Comparison of ENCODE assay signal across 13 mouse cellular contexts in the genomic region with DNA sequence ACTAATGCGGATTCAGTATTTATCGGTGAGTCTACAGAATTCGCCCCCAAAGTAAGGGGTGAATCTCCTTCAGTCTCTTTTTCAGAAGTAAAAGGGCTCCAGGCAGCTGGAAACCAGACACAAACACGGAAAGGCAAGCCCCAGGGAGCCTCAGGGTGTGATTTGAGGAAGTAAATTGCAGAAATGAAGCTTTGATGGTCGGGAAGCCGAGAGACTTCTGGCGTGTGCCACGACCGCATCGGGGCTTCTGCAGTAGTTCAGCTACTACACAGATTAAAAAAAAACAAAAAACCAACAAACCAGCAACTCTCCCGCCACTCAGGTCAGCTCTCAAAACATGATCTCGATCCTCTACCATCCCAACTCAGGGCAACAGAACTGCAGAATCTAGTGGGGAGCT. TPM values are rescaled to one million over a fixed set of nuclear protein-coding genes. Genes with fewer than 3 reads are reported as not detected.
DNase-seq lines count a peak whose midpoint lies in the region; ATAC-seq and TF ChIP-seq lines count a peak whose summit lies in the region.
"Had no signal": no experiment of that assay in that cellular context is flagged by ENCODE, and none has a peak within 500 bp of the region (broad histone marks: within the 10 kb centered on the region; RNA-seq: fewer than 3 reads in every experiment).

No protein-coding gene starts in this region.

- no peaks in the 10 kb centered on the region for H3K79me2 ChIP-seq in liver, adult 2 months (ENCODE audit: control insufficient read depth, insufficient read depth, low read length)

- no peaks in the 10 kb centered on the region for H3K4me1 ChIP-seq in liver, adult 2 months (ENCODE audit: control insufficient read depth, insufficient read depth, low read length)
- H3K4me1 ChIP-seq in liver, embryonic 12.5 days: no peaks in the 10 kb centered on the region
- no peaks in the 10 kb centered on the region for H3K4me1 ChIP-seq in hindbrain, embryonic 16.5 days (ENCODE audit: control insufficient read depth, insufficient read depth, low read depth, low read length)
- no peaks in the 10 kb centered on the region for H3K4me1 ChIP-seq in midbrain, embryonic 15.5 days

- no peak overlapping the region for H3K4me3 ChIP-seq in liver, adult 2 months (ENCODE audit: insufficient read depth, low read depth, low read length)
- no peak overlapping the region for H3K4me3 ChIP-seq in liver, embryonic 12.5 days
- no peak overlapping the region for H3K4me3 ChIP-seq in hindbrain, embryonic 16.5 days (ENCODE audit: low read length)
- no peak overlapping the region for H3K4me3 ChIP-seq in midbrain, embryonic 15.5 days

- H3K9me3 ChIP-seq in liver, embryonic 12.5 days (replicated peaks): no peaks in the 10 kb centered on the region
- H3K9me3 ChIP-seq in hindbrain, embryonic 16.5 days (ENCODE audit: control insufficient read depth, low read length): no peaks in the 10 kb centered on the region
- no peaks in the 10 kb centered on the region for H3K9me3 ChIP-seq in midbrain, embryonic 15.5 days

- H3K27ac ChIP-seq in liver, adult 2 months (replicated peaks; ENCODE audit: insufficient read depth, low read depth, low read length): no peak overlapping the region
- H3K27ac ChIP-seq in liver, embryonic 12.5 days: no peak overlapping the region
- no peak overlapping the region for H3K27ac ChIP-seq in hindbrain, embryonic 16.5 days (ENCODE audit: low read depth, low read length)
- no peak overlapping the region for H3K27ac ChIP-seq in midbrain, embryonic 15.5 days

- no peaks in the 10 kb centered on the region for H3K27me3 ChIP-seq in liver, adult 2 months (ENCODE audit: control insufficient read depth, insufficient read depth, low read length)
- H3K27me3 ChIP-seq in liver, embryonic 12.5 days (replicated peaks): no peaks in the 10 kb centered on the region
- H3K27me3 ChIP-seq in hindbrain, embryonic 16.5 days (replicated peaks; ENCODE audit: control insufficient read depth, insufficient read depth, low read length): no peaks in the 10 kb centered on the region
- H3K27me3 ChIP-seq in midbrain, embryonic 15.5 days (replicated peaks): no peaks in the 10 kb centered on the region

- no peak overlapping the region for H3K9ac ChIP-seq in liver, adult 2 months (ENCODE audit: low read depth, low read length)
- H3K9ac ChIP-seq in liver, embryonic 12.5 days: no peak overlapping the region
- no peak overlapping the region for H3K9ac ChIP-seq in hindbrain, embryonic 16.5 days (ENCODE audit: low read depth, low read length)
- H3K9ac ChIP-seq in midbrain, embryonic 15.5 days: no peak overlapping the region

- TF ChIP-seq CTCF in liver, adult 2 months (IDR thresholded peaks at IDR 0.05; ENCODE audit: low read depth, low read length): no peak

- no peaks in the 10 kb centered on the region for H3K36me3 ChIP-seq in liver, adult 2 months (ENCODE audit: control insufficient read depth, insufficient read depth, low read length)
- H3K36me3 ChIP-seq in liver, embryonic 12.5 days: no peaks in the 10 kb centered on the region
- no peaks in the 10 kb centered on the region for H3K36me3 ChIP-seq in hindbrain, embryonic 16.5 days (ENCODE audit: control insufficient read depth, insufficient read depth, low read length)
- H3K36me3 ChIP-seq in midbrain, embryonic 15.5 days (replicated peaks): no peaks in the 10 kb centered on the region

- 77% methylated on average over 12 of the region's 12 CpGs for WGBS in liver, adult 2 months
- 34% methylated on average over 12 of the region's 12 CpGs for WGBS in liver, embryonic 12.5 days (ENCODE audit: insufficient replicate concordance)
- 80% methylated on average over 12 of the region's 12 CpGs for WGBS in hindbrain, embryonic 16.5 days
- 78% methylated on average over 12 of the region's 12 CpGs for WGBS in midbrain, embryonic 15.5 days

- peak; percentile 6 to 28 for DNase-seq in adrenal gland, adult (ENCODE audit: inconsistent age in 2 of 2, low spot score in 1 of 2)
- no peak for DNase-seq in adrenal gland, adult 2 months
- peak; percentile 4 for DNase-seq in liver, adult 2 months (ENCODE audit: extremely low read depth, low read depth, low spot score)
- peak; percentile 27 to 47 for DNase-seq in lung, postnatal 4 days
- peak; percentile 41 for DNase-seq in thymus, postnatal 25 days
- DNase-seq: cerebellum, adult 2 months had no signal

- H3K4me2 ChIP-seq in liver, embryonic 12.5 days: no peak overlapping the region
- H3K4me2 ChIP-seq in hindbrain, embryonic 16.5 days (ENCODE audit: low read length): no peak overlapping the region
- no peak overlapping the region for H3K4me2 ChIP-seq in midbrain, embryonic 15.5 days

- no peak for ATAC-seq in liver, embryonic 12.5 days
- no peak for ATAC-seq in hindbrain, embryonic 16.5 days
- ATAC-seq in midbrain, embryonic 15.5 days (replicated peaks): no peak

- TF ChIP-seq POLR2A in liver, adult 2 months (IDR thresholded peaks at IDR 0.05; ENCODE audit: extremely low read depth, insufficient read depth, low read length): no peak

RNA-seq across cellular contexts. Expression of a gene that starts 37.2 kb away (rescaled TPM):
- under 1 TPM; 0.24 to 0.35 TPM for total RNA-seq in adrenal gland, adult 2 months (2021)
- polyA plus RNA-seq in adrenal gland, adult 2 months (2012; rRNA removed): 0.07 and 0.15 TPM in 2 replicates
- total RNA-seq in liver, adult 2 months (2014; rRNA removed): 0.18 and 0.27 TPM in 2 replicates
- 0.14 and 0.16 TPM in 2 replicates for polyA plus RNA-seq in liver, adult 2 months (2012; rRNA removed)
- 2.7 and 2.9 TPM in 2 replicates for polyA plus RNA-seq in liver, embryonic 12.5 days (2016; fragmentation: Nextera tagmentation; extraction: Ambion mirVana)
- polyA plus RNA-seq in hindbrain, embryonic 16.5 days (2015; fragmentation: Nextera tagmentation; extraction: Ambion mirVana): 1.8 and 2.3 TPM in 2 replicates
- 0.54 and 0.77 TPM in 2 replicates for polyA plus RNA-seq in midbrain, embryonic 15.5 days (2015; fragmentation: Nextera tagmentation; extraction: Ambion mirVana)

RNA-seq across cellular contexts. Expression of a gene that starts 40.8 kb away (rescaled TPM):
- 1 to 10 TPM in 1 of 2 experiments, not detected in 1; 3.5 TPM for total RNA-seq in adrenal gland, adult 2 months (2021)
- polyA plus RNA-seq in adrenal gland, adult 2 months (2012; rRNA removed): 2.2 and 3.3 TPM in 2 replicates
- 106 and 128 TPM in 2 replicates for total RNA-seq in liver, adult 2 months (2014; rRNA removed)
- 154 and 217 TPM in 2 replicates for polyA plus RNA-seq in liver, adult 2 months (2012; rRNA removed)
- polyA plus RNA-seq in liver, embryonic 12.5 days (2016; fragmentation: Nextera tagmentation; extraction: Ambion mirVana): 0.21 TPM in 1 of 2 replicates, not detected in the other
- not detected in 2 replicates for polyA plus RNA-seq in hindbrain, embryonic 16.5 days (2015; fragmentation: Nextera tagmentation; extraction: Ambion mirVana)
- polyA plus RNA-seq in midbrain, embryonic 15.5 days (2015; fragmentation: Nextera tagmentation; extraction: Ambion mirVana): not detected in 2 replicates
- total RNA-seq: midbrain, postnatal 0 days had no signal
- polyA plus RNA-seq: cerebellum, adult 2 months; gonadal fat pad, adult 2 months; kidney, embryonic 16.5 days; limb, embryonic 14.5 days; midbrain, postnatal 0 days had no signal

RNA-seq across cellular contexts. Expression of a gene that starts 56.0 kb away (rescaled TPM):
- not detected for total RNA-seq in adrenal gland, adult 2 months (2021)
- polyA plus RNA-seq in adrenal gland, adult 2 months (2012; rRNA removed): not detected in 2 replicates
- total RNA-seq in liver, adult 2 months (2014; rRNA removed): not detected in 2 replicates
- polyA plus RNA-seq in liver, adult 2 months (2012; rRNA removed): 0.04 TPM in 1 of 2 replicates, not detected in the other
- polyA plus RNA-seq in liver, embryonic 12.5 days (2016; fragmentation: Nextera tagmentation; extraction: Ambion mirVana): not detected in 2 replicates
- not detected in 2 replicates for polyA plus RNA-seq in hindbrain, embryonic 16.5 days (2015; fragmentation: Nextera tagmentation; extraction: Ambion mirVana)
- polyA plus RNA-seq in midbrain, embryonic 15.5 days (2015; fragmentation: Nextera tagmentation; extraction: Ambion mirVana): not detected in 2 replicates
- total RNA-seq: midbrain, postnatal 0 days had no signal
- polyA plus RNA-seq: cerebellum, adult 2 months; kidney, embryonic 16.5 days; midbrain, postnatal 0 days had no signal

Comparison
In these comparisons a context has a peak if more than half of its experiments do, and no peak if none do; other contexts are left out.
1. RNA of a gene that starts 40.8 kb away (polyA plus RNA-seq): 154 to 217 TPM in liver, adult 2 months; 2.2 to 3.3 TPM in adrenal gland, adult 2 months, 0.21 TPM in liver, embryonic 12.5 days, not detected in hindbrain, embryonic 16.5 days and not detected in midbrain, embryonic 15.5 days; every median in the first group is over 10 times any median in the second.